Mouse (Mus musculus): ENCODE results near the gene Slc38a8. TPM values are rescaled to one million over a fixed set of nuclear protein-coding genes. Genes with fewer than 3 reads are reported as not detected.

The Slc38a8 gene
- 0.18 TPM in 1 of 2 replicates, not detected in the other for polyA plus RNA-seq (2015; fragmentation: Nextera tagmentation; extraction: Ambion mirVana)

DNA sequence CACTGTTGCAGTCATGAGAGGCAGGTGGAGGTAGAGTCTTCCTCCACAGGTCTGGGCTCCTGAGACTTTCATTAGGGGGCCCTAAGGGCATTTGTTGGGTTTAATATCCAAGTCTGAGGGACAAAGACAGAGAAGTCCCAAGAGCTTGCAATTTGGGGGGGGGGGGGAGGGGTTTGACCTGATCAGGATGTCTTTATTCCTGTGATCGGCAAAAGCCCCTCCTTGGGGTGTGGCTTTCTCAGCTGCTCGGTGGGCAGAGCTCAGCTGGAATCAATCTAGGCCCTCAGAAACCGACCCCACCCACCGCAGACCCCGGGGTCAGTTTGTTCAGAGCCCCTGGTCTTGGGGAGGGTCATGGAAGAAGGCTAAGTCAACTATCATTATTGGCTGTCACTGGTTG lies at the start of gene Slc38a8:
TSS of gene Slc38a8 (minus strand) at position 101 of the 400 bp plus-strand sequence.
- no peak for DNase-seq (ENCODE audit: low spot score)

DNA sequence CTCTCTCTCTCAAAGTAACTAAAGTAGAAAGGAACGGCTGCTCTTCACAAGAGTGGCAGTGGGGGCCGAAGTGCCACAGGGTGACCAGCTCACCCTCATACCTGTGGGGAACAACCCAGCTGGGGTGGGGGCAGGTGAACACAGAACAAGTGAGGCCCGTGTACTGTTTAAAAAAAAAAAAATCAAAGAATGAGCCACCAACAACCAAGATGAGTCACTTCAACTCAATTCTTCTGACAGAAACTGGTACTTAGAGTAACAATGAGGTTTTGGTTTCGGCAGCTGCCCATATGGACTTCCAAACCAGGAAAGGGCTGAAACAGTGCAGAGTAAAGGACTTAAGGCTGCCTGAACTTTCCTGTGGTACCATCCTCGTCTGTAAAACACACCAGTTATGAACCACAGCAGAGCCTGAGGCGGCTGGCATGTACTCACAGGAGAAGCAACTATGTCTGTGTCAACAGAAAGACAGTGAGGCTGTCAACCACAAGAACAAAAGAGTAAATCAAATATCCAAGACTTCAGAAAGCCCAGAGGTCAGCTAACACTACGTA lies 47.1 kb upstream of the Slc38a8 start:
- no peak for DNase-seq (ENCODE audit: low spot score)

- DNase-seq (ENCODE audit: low spot score): no peak
Observed at GRCm38 (mm10) chr8:119547019-119547691, 45.7 kb upstream of the Slc38a8 start.

- no peak for DNase-seq (ENCODE audit: low spot score)
Observed at GRCm38 (mm10) chr8:119545791-119546190, 44.3 kb upstream of the Slc38a8 start.

DNA sequence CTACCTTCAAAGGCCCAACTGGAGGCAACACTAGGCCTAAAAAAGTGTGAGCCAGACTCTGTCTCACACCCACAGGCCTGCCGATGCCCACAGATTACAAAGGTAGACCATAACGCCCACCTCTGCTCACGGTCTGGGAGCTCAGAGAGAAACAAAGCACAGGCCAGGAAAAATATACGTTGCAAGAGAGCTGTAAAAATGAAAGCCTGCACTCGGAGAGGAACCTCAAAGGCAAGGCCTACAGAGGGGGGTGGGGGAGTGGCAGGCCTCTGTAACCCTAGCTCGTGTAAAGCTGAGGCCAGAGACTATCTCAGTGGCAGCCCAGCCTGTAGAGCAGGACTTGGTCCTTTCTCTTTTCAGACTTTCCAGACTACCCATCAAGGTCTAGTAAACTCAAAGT lies 43.7 kb upstream of the Slc38a8 start:
- no peak for DNase-seq (ENCODE audit: low spot score)

DNA sequence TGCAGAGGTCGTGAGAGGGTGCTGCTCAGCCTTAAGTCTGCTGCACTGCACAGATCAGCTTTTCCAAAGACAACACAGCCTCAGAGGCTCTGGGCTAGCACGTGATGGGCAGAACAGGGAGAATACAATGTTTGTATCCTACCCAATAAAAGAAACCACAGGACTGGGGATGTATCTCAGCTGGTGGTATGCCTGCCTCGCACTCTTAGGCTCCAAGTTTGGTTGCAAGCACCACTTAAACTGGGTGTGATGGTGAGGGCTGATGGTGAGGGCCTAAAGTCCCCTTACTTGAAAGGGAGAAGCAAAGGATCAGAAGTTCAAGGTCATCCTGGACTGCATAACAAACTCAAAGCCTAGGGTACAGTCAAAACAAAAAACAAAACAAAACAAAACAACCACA lies 43.1 kb upstream of the Slc38a8 start:
- no peak for DNase-seq (ENCODE audit: low spot score)

GRCm38 (mm10) chr8:119531973-119532372 lies 30.5 kb upstream of the Slc38a8 start:
- DNase-seq (ENCODE audit: low spot score): no peak

DNA sequence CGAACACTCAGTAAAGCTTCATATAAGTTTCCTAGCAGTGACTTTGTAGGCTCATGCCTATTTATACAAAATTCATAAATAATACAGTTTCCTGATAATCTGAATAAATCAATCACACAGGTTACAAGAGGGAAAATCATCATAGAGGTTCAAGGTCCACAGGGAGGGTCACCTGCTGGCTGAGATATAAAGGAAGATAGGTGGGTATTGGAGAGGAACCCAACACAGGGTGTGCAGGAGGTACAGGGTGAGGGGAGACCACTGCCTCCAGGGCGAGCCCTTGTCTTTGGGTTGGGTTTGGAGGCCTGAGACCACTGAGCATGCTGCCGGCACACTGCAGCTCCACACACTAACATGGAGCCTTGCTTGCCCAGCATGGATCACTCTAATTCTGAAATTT lies 29.9 kb upstream of the Slc38a8 start:
- no peak for DNase-seq (ENCODE audit: low spot score)

- no peak for DNase-seq (ENCODE audit: low spot score)
Observed at GRCm38 (mm10) chr8:119530937-119531336, 29.4 kb upstream of the Slc38a8 start.

- no peak for DNase-seq (ENCODE audit: low spot score)
Observed at GRCm38 (mm10) chr8:119528762-119529161, 27.3 kb upstream of the Slc38a8 start.

DNA sequence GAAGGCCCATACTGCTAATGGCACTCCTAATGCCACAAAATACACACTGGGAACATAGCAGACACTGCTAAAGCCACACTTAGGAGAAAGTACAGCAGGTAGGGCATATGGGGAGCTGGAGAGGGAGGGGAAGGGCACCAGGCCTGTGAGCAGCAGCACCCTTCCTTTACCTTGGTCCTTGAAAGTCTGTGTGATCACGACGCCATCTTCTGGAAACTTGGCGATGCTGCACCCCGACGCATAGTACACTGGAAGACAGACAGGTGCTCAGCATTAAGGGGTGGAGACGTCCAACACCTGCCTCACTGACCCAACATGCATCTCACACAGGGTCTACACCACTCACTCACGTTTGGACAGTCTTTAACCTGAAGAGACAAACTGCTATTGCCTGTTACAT lies 18.6 kb upstream of the Slc38a8 start:
- no peak for DNase-seq (ENCODE audit: low spot score)

- DNase-seq (ENCODE audit: low spot score): no peak
Observed at GRCm38 (mm10) chr8:119516674-119517073, 15.2 kb upstream of the Slc38a8 start.

DNA sequence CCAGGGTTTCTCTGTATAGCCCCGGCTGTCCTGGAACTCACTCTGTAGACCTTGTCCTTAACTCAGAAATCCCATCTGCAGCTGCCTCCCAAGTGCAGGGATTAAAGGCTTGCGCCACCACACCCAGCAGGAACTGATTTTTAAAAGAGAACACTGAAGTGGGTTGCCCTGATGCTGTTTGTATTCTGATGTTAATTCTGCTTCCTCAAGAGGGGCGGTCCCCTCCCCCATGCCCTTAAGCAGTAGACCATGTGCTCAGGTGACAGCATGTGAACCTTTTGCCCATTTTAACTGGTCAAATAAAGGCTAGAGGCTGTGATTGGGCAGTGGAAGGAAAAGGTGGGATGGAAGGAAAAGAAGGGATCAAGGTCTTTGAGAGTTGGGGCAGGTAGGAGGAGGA lies 14.3 kb upstream of the Slc38a8 start:
- no peak for DNase-seq (ENCODE audit: low spot score)

- DNase-seq (ENCODE audit: low spot score): no peak
Observed at GRCm38 (mm10) chr8:119514940-119515339, 13.4 kb upstream of the Slc38a8 start.

DNA sequence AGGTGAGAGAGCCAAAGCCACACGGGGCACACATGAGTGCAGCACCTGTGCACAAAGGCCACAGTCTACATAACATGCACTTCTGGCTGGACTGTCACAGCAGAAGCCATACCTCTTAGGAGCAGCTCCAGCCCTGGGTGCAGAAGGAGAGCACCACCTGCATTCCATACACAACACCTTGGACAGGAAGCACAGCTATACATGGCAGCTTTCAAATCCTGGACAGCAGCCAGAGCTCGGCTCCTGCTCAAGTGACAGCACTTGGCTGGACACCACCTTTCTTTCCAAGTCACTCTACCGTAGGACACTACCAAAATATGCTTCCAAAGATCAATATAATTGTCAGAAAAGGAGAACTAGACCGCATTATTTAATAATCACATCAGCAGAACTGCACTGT lies 11.9 kb upstream of the Slc38a8 start:
- DNase-seq (ENCODE audit: low spot score): no peak

DNA sequence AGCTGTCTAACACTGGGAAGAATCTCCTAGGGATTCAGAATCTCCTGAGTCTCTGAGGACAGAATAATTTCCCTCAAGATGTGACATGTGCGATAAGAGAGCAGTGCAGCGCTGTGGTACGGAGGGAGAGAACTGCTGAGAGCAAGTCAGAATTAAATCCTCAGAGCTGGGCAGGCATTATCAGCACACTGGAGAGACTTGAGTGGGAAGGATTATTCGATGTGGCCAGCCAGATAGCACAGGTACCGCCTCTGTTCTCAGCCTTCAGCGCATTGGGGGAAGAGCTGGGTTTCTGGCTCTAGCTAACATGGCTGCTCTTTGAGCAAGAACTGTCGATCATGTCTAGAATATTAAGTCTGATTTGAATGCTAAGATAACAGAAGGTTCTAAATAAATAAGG lies 10.2 kb upstream of the Slc38a8 start:
- DNase-seq (ENCODE audit: low spot score): no peak

- no peak for DNase-seq (ENCODE audit: low spot score)
Observed at GRCm38 (mm10) chr8:119510471-119510870, 9.0 kb upstream of the Slc38a8 start.

DNA sequence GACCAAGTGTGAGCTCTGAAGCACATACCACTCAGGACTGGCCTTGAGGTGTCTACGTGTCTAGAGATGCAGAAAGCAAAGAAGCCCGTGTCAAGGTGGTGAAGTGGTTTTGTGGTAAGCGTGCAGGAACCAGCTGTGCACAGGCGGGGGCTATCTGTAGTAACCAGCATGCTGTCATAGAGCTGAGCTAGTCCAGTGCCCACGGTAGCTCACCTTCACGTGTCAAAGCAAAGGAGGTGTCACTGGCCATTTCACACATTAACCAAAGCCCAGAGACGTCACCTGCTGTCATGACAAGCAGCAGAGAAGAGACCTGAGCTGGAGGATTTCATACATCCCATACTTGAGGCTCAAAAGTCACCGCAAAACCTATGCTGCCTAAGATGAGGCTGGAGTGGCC lies 4.6 kb upstream of the Slc38a8 start:
- DNase-seq (ENCODE audit: low spot score): no peak

DNA sequence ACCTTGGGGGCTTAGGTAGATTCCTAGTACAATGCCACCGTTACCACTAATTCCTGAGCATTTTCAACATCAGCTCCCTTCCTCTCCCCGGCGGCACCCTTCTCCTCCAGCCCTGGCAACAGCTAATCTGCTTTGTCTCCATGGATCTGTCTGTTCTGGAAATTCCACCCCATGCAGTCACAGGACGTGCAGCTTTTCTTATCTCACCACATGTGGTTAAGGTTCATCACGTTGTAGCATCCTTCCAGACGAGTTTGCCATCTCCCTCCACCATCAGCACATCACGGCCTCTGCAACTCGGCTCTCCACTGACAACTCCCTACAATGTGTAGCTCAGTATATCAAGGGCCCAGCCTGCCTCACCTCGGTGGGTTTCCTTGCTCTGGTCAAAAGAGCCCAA lies 4.0 kb upstream of the Slc38a8 start:
- no peak for DNase-seq (ENCODE audit: low spot score)

DNA sequence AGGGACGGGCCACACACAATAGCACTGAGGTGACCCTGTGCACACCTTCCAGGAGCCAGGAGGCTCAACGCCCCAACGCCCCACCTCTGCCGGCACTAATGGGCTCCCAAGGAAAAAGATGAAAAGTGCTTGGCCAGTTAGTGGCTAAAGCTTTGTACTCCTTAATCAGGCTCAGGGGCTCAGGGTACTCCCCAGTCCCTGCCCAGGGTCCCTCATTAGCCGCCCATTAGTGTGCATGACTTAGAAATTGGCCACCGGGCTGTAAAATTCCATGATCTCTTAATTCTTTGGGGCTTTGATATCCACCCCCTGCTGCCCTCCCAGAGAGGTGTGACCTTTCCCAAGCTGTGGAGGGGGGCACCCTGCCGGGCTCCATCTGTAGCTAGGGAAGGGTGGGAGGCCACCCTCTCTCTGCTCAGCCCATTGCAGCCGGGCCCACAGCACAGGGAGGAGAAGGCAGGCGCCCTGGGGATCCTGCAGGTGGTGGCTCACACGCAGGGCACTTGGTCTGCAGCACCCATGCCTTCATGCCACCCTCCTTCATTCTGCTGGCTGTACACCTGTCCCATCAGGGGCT lies 1.8 kb upstream of the Slc38a8 start:
- DNase-seq (ENCODE audit: low spot score): no peak

DNA sequence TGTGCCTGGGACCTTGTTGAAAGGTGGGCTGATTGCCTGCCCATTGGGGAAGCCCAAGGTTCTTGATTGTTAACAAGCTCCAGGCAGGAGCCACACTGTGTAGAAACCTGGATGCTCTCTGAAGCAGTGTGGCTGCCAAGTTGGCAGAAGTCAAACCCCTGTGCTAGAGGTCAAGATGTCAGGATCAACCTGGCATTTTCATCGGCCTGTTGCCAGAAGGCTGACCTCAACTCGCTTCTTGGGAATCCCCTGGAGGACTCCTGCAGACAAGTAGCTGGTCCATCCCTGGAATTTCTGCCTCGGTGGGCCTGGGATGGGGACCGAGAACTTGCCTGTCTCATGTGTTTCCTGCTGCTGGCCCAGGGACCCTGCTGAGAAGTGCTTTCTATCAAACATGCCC lies 613 bp upstream of the Slc38a8 start:
- DNase-seq (ENCODE audit: low spot score): no peak

- no peak for DNase-seq (ENCODE audit: low spot score)
Observed at GRCm38 (mm10) chr8:119499836-119500235, 1.7 kb downstream of the Slc38a8 start.

- peak; percentile 62 for DNase-seq (ENCODE audit: low spot score)
Observed at GRCm38 (mm10) chr8:119496848-119497247, 4.7 kb downstream of the Slc38a8 start.

Data from thymus, postnatal 0 days (tissue).